Mouse (Mus musculus) lung, adult 2 months (tissue): ENCODE measurements around the gene Tssk6.

Experiments used
- CTCF ChIP-seq: fragments of 200-500 bp; IDR thresholded peaks from 2 replicates; pipeline ENCODE4 v1.5.1; 2011; ENCODE audit warnings: mild to moderate bottlenecking, low read length, control low read depth; ENCODE audit not compliant: insufficient read depth
- POLR2A ChIP-seq: fragments of 200-500 bp; IDR thresholded peaks from 2 replicates; pipeline ENCODE4 v1.6.1; 2011; ENCODE audit warnings: low read depth, mild to moderate bottlenecking, control low read depth, low read length, borderline replicate concordance; ENCODE audit errors: extremely low read depth

DNA sequence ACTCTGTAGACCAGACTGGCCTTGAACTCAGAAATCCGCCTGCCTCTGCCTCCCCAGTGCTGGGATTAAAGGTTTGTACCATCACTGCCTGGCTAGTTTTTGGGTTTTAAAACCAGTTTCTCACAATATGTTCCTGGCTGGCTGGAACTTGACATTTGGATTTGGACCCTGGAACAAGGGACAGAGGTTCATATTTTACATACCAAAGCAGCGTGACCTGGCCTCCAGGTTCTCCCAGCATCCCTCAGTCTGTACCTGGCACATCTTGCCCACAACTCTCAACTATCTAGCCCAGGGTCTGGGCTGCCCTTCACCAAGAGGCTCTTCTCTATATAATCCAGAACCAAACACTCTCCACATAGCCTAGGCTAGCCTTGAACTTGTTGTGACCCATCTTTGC is 2.1 kb upstream of the Tssk6 start:
- no peak for TF ChIP-seq POLR2A
- no peak for TF ChIP-seq CTCF
